Mouse (Mus musculus) stomach, embryonic 14.5 days (tissue): ENCODE measurements around the gene Trim63. TPM values are rescaled to one million over a fixed set of nuclear protein-coding genes. Genes with fewer than 3 reads are reported as not detected.

ENCODE experiments used
- ATAC-seq: fragments of 200-750 bp; cut with Nextera tagmentation; 2 replicates; pipeline ENCODE4 v1.8.0; 2017; ENCODE audit warnings: low read depth, moderate TSS enrichment; ENCODE audit not compliant: insufficient number of reproducible peaks, insufficient read depth, low FRiP score
- H3K27ac ChIP-seq: fragments of 300-500 bp; sonication (generic); 2 replicates; pipeline ENCODE4 v1.5.1; 2014; ENCODE audit warnings: mild to moderate bottlenecking, low read length, moderate library complexity, mixed read lengths
- H3K27me3 ChIP-seq: fragments of 300-500 bp; sonication (generic); 2 replicates; pipeline ENCODE4 v1.6.1; 2014; ENCODE audit warnings: low read length, control low read depth, mixed read lengths; ENCODE audit not compliant: control insufficient read depth, insufficient read depth
- H3K36me3 ChIP-seq: fragments of 300-500 bp; sonication (generic); 2 replicates; pipeline ENCODE4 v1.6.1; 2014; ENCODE audit warnings: mild to moderate bottlenecking, control low read depth, low read length, moderate library complexity, mixed read lengths; ENCODE audit not compliant: control insufficient read depth, insufficient read depth
- H3K4me1 ChIP-seq: fragments of 300-500 bp; sonication (generic); 2 replicates; pipeline ENCODE4 v1.6.1; 2014; ENCODE audit warnings: low read length, control low read depth, mixed read lengths; ENCODE audit not compliant: control insufficient read depth, insufficient read depth
- H3K4me2 ChIP-seq: fragments of 300-500 bp; sonication (generic); replicated peaks from 2 replicates; pipeline ENCODE4 v1.6.1; 2014; ENCODE audit warnings: low read depth, low read length, control low read depth
- H3K4me3 ChIP-seq: fragments of 300-500 bp; sonication (generic); 2 replicates; pipeline ENCODE4 v1.5.1; 2014; ENCODE audit warnings: low read depth, low read length, control low read depth
- H3K9ac ChIP-seq: fragments of 300-500 bp; sonication (generic); replicated peaks from 2 replicates; pipeline ENCODE4 v1.6.1; 2014; ENCODE audit warnings: low read depth, mild to moderate bottlenecking, control low read depth, low read length, moderate library complexity, mixed read lengths
- H3K9me3 ChIP-seq: fragments of 300-500 bp; sonication (generic); 2 replicates; pipeline ENCODE4 v1.6.1; 2016; ENCODE audit warnings: low read depth, low read length, control low read depth; ENCODE audit not compliant: control insufficient read depth
- WGBS: fragments of 180-500 bp; shearing (Covaris S2); extraction: QIAGEN DNeasy Blood & Tissue Kit; methylation state at CpG from one replicate; pipeline ENCODE4 v1.1.7; 2014; 5-methylcytosine and 5-hydroxymethylcytosine counted together
- polyA plus RNA-seq: library from polyadenylated mRNA; unstranded; fragments of >200 nt; fragmentation: Nextera tagmentation; extraction: Ambion mirVana; gene quantifications from 2 replicates; pipeline ENCODE4 v1.2.1, GENCODE M21; 2014

Gene Trim63
- polyA plus RNA-seq, 1 experiment from 2014 or later = not detected

DNA sequence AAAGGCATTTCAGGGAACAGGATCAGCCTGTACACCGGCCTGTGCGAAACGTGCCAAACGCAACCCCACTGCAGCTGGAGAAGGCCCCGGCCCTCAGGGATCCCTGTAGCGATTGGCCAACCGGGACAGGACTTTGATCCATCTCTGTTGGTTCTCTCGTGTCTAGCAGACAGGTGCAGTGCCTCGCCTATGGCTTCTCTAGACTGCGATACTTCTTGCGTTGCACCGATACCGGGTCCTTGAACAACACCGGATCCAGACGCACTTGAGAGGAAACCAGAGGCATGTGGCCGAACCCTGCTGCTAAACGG is 42.5 kb downstream of the Trim63 start:
- WGBS = 40% methylated on average over 17 of the region's 17 CpGs
- Histone ChIP-seq H3K4me2 (0 out of 2 replicates have a peak overlapping the region, but pooled peaks have one; percentile 7), H3K27me3 (no peaks in the 10 kb centered on the region), H3K27ac (no peak overlapping the region), H3K36me3 (no peaks in the 10 kb centered on the region), H3K9me3 (no peaks in the 10 kb centered on the region), H3K9ac (no peak overlapping the region), H3K4me1 (peaks cover 11% of the 10 kb centered on the region; the same call in 1 of the 2 replicates), H3K4me3 (no peak overlapping the region)
- no peak for ATAC-seq

DNA sequence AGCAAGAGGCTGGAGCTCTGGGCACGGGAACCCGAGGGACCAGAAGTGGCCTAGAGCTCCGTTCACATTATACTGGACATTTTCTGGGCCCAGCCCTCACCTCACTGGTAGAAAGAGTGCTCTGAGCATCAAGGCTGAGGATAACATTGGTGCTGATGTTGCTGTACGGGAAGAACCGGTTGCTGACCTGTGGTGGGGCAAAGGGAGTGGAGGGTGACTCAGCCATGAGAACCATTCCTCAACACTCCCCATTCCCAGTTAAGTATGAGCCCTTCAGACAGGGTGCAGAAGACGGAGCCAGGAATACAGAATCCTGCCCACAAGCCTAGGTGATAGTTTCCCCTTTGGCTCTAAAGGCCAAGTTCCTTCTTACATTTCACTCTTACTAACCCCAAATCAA is 44.7 kb downstream of the Trim63 start:
- Histone ChIP-seq H3K9ac (no peak overlapping the region), H3K4me2 (no peak overlapping the region), H3K4me3 (no peak overlapping the region), H3K9me3 (no peaks in the 10 kb centered on the region), H3K27me3 (no peaks in the 10 kb centered on the region), H3K4me1 (peaks cover 17% of the 10 kb centered on the region; the same call in 1 of the 2 replicates), H3K36me3 (no peaks in the 10 kb centered on the region), H3K27ac (no peak overlapping the region)
- 86% methylated on average over 6 of the region's 6 CpGs for WGBS
- no peak for ATAC-seq

DNA sequence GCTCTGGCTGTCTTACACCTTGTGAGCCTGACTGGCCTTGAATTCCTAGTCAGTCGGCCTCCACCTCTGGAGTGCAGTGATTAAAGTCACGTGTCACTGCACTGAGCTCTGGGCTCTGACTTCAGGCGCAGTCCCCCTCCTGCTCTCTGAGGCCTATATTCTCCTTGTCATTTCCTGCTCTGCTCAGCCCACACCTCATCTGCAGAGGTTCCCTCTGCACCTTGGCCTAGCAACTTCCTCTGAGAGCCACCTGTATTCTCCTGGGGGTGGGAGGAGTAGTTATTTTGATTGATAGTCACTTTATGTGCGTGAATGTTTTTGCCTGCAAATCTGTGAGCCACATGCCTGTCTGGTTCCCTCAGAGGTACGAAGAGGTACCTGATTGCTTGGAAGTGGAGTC is 46.3 kb downstream of the Trim63 start:
- H3K4me3 ChIP-seq = no peak overlapping the region
- H3K27me3 ChIP-seq = no peaks in the 10 kb centered on the region
- 0 out of 2 replicates have a peak overlapping the region, but pooled peaks have one; percentile 3 for H3K27ac ChIP-seq
- WGBS = 31% methylated on average over 5 of the region's 5 CpGs
- H3K9me3 ChIP-seq = no peaks in the 10 kb centered on the region
- no peaks in the 10 kb centered on the region for H3K36me3 ChIP-seq
- H3K9ac ChIP-seq = no peak overlapping the region
- peaks cover 9% of the 10 kb centered on the region; the same call in 1 of the 2 replicates for H3K4me1 ChIP-seq
- H3K4me2 ChIP-seq = no peak overlapping the region
- no peak; the same call in 1 of the 2 replicates for ATAC-seq

DNA sequence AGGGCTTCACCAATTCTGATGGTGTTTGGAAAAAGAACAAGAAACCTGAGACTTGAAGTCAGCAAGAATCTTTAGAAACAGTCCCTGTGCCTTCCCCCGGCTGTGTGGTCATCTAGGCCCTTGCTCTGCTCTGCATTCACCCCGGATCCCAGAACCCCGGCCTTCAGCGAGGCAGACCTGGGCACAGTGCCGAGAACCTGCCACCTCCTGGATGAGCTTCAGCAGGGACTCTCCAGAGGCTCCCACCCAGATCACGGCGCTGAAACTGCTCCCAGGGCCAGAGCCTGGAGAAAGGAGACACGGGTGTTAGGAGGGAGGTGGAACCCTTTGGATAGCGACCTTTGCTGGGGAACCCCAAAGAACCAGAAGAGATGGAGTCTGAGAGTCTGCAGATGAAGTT is 47.2 kb downstream of the Trim63 start:
- H3K9me3 ChIP-seq = no peaks in the 10 kb centered on the region
- no peak overlapping the region for H3K4me3 ChIP-seq
- ATAC-seq = no peak
- H3K4me2 ChIP-seq = no peak overlapping the region
- no peaks in the 10 kb centered on the region for H3K27me3 ChIP-seq
- H3K4me1 ChIP-seq = peaks cover 7% of the 10 kb centered on the region; the same call in 1 of the 2 replicates
- H3K36me3 ChIP-seq = no peaks in the 10 kb centered on the region
- WGBS = 64% methylated on average over 9 of the region's 9 CpGs
- no peak overlapping the region for H3K27ac ChIP-seq
- H3K9ac ChIP-seq = no peak overlapping the region

DNA sequence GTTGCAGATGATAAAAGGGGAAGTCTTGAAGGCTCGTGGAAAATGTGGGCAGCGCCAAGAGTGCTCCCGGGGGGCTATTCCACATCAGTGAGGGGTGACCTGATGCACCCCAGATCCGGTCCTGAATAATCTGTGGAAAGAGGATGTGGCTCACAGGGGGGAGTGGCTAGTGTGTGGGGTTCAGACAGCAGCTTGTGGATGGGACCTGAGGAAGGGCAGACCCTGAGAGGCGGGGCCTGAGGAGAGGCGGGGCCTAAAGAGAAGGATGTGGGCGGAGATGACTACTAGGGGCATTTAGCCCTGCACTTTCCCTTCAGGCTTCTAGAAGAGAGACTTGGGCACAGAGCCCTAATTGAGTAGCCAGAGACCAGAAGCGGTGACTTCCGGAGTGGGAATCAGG is 47.7 kb downstream of the Trim63 start:
- no peaks in the 10 kb centered on the region for H3K27me3 ChIP-seq
- H3K4me3 ChIP-seq = no peak overlapping the region
- H3K36me3 ChIP-seq = no peaks in the 10 kb centered on the region
- no peak overlapping the region for H3K9ac ChIP-seq
- H3K4me1 ChIP-seq = peaks cover 5% of the 10 kb centered on the region; the same call in 1 of the 2 replicates
- H3K9me3 ChIP-seq = no peaks in the 10 kb centered on the region
- no peak for ATAC-seq
- H3K27ac ChIP-seq = no peak overlapping the region
- WGBS = 26% methylated on average over 9 of the region's 9 CpGs
- H3K4me2 ChIP-seq = no peak overlapping the region

- H3K36me3 ChIP-seq = no peaks in the 10 kb centered on the region
- peaks cover 7% of the 10 kb centered on the region; the same call in 1 of the 2 replicates for H3K4me1 ChIP-seq
- H3K4me2 ChIP-seq = no peak overlapping the region
- no peaks in the 10 kb centered on the region for H3K27me3 ChIP-seq
- no peak for ATAC-seq
- H3K4me3 ChIP-seq = no peak overlapping the region
- H3K27ac ChIP-seq = no peak overlapping the region
- no peaks in the 10 kb centered on the region for H3K9me3 ChIP-seq
- H3K9ac ChIP-seq = no peak overlapping the region
- 44% methylated on average over 5 of the region's 5 CpGs for WGBS
These were observed 50.4 kb downstream of the Trim63 start for GRCm38 (mm10) chr4:134365280-134365679.

DNA sequence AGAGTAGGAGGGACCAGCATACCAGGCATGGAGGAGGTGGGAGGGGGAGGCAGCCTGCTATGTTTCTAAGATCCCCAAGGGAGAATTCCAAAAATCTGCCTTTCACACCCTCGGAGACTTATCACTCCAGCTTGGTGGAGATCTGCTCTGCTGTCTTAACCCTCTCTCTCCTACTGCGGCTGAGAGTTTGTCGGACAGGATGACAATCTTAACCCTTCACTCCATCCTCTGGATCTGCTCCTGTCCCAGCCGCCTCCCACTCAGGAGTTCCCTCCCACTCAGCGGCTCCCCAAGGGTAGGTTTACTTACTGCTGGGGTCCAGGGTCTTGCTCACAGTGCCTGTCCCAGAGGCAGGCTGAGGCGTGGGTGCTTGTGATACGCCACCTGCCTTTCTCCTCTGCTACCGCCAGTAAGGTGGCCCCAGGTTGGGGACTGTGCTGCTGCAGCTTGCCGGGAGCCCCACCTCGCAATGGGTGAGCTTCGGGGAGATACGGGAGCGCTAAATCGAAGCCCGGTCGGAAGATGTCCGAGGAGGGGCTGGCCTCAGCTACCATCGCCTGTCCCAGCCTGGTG is 55.8 kb downstream of the Trim63 start:
- Histone ChIP-seq H3K36me3 (no peaks in the 10 kb centered on the region), H3K9ac (no peak overlapping the region), H3K27ac (no peak overlapping the region), H3K4me3 (peak overlapping the region; percentile 44), H3K4me1 (peaks cover 17% of the 10 kb centered on the region), H3K27me3 (peaks cover 13% of the 10 kb centered on the region; the same call in 1 of the 2 replicates), H3K4me2 (peak overlapping the region; percentile 98), H3K9me3 (no peaks in the 10 kb centered on the region)
- no peak for ATAC-seq
- 2% methylated on average over 18 of the region's 18 CpGs for WGBS

- 2% methylated on average over 17 of the region's 17 CpGs for WGBS
- Histone ChIP-seq H3K4me1 (peaks cover 17% of the 10 kb centered on the region), H3K9me3 (no peaks in the 10 kb centered on the region), H3K27ac (no peak overlapping the region), H3K36me3 (no peaks in the 10 kb centered on the region), H3K4me2 (peak overlapping the region; percentile 98), H3K4me3 (peak overlapping the region; percentile 44), H3K9ac (no peak overlapping the region), H3K27me3 (peaks cover 13% of the 10 kb centered on the region; the same call in 1 of the 2 replicates)
- no peak for ATAC-seq
These were observed 56.5 kb downstream of the Trim63 start for GRCm38 (mm10) chr4:134371316-134371855.
